Mouse (Mus musculus) natural killer cell, adult 2 months (primary cell): ENCODE data around the gene Cntn2.

ENCODE experiments used
- DNase-seq, 2 experiments: peaks; one replicate each; pipeline ENCODE4 v3.0.0; 2022; ENCODE audit warnings: low spot score in 2 of 2

Cntn2 gene

DNA sequence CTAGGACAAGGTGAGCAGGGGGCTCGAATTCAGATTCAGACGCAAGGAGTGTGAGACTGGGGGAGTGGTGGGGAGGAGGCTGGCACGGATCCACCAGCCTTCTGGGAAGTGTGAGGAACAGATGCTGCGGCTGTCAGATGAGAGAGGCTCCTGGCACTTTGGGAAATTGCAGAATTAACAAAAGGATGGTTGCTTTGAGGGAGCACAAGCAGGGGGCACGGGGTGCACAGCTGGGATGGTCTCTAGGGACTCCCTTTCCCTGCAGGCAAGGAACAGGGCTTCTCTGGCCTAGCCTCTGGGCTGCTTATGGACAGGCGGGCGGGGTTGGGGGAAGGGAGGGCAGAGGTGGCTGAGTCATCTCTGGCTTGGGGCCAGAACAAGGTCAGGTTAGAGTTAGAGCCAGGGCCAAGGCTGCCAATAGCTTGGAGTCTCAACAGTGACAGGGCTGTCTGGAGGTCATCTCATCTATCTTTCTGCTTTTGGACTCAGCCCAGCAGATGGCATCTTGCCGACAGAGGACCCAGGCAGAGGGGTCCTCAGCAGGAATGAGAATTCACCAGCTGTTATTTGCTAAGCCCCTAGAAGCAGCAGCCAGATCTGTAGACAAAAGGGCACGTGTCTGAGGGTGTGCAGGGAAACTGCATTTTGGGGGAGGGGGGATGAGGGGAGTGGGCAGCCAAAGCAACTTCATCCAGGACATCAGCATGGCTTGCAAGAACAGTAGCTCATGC lies 15.0 kb upstream of the Cntn2 start:
- no peak for DNase-seq

DNA sequence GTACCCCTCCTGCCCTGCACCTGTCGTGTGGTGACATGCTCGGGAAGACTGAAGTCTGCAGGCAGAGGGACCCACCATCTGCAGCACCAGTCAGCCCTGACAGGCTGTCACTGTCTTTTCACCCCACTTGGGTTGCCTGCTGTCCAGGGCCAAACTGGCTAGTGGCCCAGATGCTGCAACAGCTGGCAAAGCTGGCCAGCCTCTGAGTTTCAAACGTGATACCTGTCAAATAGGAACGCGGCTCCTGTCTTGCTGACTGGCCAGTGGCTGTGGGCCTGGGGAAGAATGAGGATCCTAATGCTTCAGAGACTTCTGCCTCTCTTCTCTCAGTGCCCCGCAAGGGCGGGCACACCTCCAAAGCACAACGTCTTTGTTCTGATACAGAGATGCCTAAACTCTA lies 733 bp upstream of the Cntn2 start:
- DNase-seq, result no peak

DNA sequence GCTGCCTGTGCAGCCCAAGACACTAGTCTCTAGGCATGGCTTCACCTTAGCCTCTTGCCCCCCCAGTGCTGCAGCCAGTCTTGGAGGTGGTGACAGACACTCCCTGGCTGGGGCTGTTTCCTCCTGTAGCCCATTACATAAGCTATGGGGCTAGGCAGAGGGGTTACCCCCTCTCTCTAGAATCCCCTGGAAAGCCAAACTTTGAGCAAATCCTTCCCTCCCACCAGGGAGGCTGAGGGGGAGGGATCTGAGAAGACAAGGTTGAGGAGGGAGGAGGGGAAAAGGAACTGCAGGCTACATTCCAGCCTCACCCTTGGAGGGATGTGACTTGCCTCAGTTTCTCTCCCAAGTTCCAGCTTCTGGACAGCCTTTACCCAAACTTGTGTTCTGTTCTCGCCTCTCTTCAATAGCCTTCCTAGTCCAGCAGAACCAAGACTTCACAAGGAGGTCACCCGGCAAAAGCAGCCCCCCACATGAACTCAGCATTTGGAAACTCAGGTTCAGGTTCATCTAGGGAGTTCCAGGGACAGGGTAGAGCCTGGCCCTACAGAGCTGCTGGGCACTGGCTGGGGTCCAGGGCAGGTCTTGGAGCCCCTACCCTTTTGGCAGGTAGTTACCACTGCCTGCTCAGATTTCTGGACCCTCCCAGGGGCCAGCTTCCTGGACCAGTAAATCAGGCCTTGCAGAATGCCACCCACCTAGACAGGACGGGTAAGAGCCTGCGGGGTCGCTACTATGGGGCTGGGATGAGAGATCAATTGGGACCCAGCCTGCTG lies 1.0 kb downstream of the Cntn2 start:
- no peak for DNase-seq

DNA sequence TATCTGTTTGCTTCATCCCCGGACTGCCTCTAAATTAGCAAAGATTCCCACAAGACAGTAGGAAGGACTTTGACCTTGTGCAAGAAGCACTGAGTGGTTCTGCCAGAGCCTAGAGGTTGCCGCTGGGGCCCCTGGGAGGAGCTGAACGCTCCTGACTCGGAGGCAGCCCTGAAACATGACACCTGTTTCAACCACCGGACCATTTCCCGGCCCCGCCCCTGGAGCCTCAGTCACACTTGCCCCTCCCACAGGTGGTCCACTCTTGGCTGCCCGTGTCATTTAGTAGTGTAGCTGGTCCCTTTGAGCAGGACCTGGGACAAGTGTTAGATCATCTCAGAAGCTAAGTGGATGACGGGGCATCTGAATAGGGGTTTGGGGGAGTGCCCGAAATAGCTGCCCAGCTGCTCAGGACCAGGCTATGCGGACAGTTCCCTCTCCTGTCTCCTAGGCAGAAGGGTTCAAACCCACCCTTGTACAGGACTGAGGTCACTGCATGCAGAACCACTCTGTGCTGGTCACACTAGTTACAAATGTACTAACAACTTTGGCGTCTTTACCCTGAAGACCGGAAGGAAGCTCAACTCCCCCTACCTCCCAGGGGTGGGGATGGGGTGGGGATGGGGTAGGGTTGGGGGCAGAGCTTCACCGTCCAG lies 1.8 kb downstream of the Cntn2 start:
- no peak for DNase-seq

DNA sequence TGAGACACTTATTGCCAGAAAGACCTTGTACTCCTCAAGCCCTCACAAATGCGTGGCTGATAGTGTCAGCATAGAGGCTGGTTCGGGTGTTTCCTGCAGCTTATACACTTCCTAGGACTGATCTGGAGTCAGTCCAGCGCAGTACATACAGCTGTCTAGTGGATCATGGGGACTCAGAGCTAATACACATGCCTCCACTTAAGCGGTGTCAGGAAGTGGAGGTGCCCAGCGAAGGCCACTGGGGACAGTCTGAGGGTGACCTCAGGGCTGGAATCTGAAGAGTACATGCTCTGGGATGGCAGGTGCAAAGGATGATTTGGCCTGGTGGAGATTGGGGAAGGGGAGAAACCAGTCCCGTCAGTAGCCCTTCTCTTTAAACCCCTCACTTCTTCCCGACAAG lies 2.4 kb downstream of the Cntn2 start:
- DNase-seq, result no peak

DNA sequence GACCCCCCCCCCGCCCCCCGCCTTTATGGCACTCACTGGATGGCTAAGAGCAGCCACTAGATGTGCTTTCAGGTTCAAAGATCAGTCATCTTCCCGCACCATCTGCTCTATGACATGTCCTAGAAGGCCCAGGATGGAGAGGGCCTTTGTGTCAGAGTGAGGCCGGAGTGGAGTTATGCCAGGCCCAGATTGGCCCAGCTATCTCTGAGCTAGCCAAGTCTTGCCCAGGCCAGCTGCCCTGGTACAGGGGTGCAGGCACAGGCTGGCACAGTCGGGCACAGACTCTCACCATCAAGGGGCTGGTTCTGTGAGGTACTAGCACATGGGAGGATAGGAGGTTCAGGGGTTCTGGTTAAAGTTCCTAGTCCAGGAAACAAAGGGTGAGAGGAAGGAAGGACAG lies 5.3 kb downstream of the Cntn2 start:
- no peak for DNase-seq

DNA sequence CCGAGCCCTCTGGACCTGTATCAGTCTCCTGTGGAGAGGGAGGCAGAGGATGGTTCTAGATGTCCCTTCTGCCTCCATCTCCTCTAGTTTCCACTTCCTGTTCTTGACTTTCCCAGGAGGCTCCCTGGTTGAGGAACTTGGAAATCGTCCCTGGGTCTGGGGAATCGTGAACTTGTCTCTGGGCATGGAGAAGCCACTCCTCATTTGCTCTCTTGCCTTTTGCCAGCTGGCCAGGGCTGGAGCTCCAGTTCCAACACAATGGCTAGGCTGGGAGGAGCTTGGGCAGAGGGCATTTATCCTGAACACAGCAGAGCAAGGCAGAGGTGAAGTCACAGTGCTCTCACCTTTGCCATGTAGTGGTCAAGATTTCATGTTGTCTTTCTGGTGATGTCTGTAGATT lies 6.6 kb downstream of the Cntn2 start:
- DNase-seq, result no peak

DNA sequence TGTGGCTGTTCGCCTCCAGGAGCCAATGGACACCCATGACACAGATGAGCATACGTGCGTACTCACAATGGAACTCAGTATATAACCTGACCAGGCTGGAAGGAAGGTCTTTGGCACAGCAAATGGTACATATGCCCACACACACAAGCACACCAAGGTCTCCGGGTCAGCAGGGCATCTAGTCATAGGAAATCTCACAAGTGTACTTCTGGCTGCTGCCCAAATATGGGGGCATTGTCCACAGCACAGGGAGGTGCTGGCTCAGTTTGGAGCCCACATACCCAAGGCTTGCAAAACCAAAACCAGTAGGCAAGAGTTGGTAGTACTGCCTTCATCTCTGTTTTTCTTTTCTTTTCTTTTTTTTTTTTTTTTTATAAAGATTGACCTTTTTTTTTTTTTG lies 7.5 kb downstream of the Cntn2 start:
- DNase-seq, result no peak

DNA sequence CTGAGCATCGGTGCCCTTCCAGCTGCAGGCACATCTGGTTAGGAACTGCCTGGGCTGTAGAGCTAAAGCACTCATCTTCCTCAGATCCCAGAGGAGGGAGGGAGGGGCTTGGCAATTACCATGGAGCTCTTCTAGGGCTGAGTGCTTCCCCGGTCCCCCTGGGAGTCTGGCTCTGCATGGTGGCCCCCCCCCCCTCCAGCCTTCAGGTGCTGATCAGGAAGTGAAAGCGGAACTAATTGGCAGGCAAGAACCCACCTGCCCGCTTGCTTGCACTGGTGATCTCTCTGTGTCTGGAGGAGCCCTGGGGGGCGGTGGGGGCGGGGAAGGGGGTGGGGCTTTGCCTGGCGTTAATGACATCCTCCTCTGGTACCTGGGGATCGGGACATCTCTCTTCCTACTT lies 9.2 kb downstream of the Cntn2 start:
- DNase-seq, result peak in 1 of 2 experiments; percentile 60

DNA sequence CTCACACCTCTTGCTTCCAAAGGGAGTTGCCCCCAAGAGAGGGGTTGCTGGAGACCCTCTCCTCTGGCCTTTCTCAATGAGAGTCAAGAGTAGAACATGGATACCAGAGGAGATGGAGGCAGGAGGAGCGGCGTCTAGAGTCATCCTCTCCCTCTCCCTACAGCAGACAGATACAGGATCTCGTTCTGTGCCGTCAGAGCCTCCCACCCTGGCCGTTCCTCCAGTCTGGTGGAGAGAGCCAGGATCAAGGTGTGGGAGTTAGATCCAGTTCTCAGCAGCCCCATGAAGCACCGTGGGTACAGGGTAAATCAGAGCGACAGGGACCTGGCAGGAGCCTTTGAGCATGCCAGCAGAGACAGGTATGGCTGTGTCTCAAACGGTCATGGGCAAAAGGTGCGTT lies 10.5 kb downstream of the Cntn2 start:
- no peak for DNase-seq

DNA sequence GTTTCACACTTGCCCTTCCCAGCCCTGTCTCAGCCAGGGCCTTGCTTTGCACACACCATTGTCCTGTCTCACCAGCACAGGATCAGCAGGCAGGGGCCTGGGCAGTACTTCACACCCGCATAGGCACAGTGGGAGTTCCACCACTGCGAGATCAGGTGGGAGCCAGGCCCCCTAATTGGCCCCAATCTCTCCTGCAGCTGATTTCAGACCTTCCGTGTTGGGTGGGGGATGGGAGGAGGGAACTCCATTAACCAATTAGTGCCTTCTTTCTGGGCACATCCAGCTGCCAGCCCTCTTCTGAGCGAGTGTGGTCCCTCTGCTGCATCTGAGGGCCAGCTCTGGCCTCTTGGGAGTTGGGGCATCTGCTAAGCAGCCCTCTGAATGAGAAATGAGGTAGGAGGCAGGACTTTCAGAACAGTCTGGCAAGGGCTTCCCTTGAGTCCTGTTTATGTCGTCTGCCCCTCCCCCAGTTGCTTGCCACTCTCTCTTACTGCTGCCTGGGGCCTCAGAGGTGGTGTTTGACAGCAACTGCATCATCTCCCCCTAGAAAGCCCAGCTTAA lies 12.3 kb downstream of the Cntn2 start:
- DNase-seq, result no peak

DNA sequence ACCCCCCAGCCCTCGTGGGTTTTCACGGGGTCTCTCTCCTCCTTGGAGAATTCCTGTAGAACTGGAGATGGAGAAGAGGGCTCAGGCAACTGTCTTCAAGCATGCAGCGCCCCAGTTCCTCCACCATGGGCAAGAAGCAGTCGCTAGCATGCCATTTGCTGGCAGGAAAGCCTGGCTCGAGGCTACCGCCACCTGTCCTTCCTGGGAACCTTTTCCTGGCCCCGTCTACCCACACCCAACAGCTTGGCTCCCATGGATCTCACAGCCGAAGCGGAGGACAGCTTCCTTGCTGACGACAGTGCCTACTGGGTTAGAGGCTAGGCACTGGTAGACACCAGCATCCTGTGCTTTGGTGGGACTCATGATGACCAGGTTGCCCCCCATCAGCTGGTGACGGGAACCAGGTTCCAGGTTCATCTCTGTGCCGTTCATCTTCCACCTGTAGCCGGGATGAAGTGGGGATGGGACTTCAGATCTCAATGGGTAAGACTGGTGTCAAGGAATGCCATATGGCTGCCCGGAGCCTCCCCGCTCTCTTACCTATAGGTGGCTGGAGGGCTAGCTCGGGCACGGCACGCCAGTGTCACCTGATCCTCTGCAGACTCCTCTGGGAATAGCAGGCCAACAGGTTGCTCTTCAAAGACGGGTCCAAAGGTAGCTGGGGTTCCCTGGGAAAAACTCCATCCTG lies 14.3 kb downstream of the Cntn2 start:
- no peak for DNase-seq

DNA sequence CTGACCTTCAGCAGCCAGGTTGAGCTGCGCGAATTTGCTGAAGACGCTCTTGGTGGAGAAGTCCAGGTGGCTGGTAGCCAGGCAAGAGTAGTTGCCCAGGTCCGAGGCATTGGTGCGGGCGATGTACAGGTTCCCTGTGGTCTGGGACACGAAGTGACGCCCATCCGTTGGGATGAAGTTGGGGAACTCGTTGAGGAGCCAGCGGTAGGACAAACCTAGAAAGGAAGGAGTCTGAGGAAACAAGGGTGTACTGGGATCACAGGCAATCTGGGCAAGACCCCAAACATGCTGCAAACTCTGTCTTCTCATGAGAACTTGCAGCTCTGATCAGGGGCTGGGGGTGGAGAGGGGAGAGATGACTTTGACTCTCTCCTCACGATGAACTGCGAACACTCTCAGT lies 15.0 kb downstream of the Cntn2 start:
- DNase-seq, result no peak

DNA sequence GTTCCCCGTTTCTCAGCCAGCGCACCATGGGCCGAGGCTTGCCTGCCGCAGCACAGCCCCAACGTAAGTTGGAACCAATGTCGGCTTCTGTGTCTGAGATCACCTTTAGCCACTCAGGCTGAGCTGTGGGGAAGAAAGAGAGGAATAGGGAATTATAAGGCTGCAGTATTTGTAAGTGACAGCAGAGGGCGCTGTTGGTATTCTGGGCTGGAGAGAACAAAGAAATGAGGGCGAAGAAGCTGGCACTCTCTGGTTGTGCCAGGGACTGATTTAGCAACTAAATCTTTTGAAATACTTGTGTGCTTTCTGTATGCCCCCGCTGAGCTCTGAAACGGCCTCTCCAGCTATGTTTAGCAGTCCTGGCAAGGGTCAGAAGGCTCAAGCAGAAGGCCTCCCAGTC lies 17.2 kb downstream of the Cntn2 start:
- DNase-seq, result peak; percentile 20 to 56

DNA sequence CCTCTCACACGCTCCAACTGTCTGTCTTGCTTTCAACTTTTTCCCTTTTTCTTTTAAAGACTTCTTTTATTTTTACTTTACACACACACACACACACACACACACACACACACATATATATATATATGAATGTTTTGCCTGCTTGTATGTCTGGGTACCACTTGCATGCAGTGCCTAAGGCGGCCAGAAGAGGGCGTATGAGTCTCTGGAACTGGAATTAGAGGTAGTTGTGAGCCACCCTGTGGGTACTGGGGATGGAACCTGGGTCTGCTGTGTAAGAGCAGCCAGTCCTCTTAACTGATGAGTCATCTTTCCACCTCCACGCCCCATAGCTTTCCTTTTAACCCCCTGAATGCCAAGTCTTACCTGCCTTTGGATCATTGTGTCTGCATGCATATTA lies 19.1 kb downstream of the Cntn2 start:
- DNase-seq, result peak; percentile 37 to 52

DNA sequence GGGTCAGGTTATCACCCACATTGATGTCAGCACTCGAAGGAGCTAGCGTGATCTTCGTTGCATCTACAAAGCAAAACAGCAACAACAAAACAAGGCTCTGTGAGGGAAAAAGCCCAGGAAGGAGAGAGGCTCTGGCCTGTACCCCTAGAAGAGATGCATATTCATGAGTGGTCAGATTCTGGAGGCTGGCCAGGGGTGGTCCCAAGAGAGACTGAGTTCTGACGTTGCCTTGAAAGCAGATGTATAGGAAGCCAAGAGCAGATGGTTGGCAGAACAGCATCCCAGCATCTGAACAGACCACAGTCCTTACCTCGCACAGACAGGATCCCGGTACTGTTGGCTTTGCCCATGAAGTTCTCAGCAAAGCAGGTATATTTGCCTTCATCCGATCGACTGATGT lies 20.0 kb downstream of the Cntn2 start:
- DNase-seq, result no peak

DNA sequence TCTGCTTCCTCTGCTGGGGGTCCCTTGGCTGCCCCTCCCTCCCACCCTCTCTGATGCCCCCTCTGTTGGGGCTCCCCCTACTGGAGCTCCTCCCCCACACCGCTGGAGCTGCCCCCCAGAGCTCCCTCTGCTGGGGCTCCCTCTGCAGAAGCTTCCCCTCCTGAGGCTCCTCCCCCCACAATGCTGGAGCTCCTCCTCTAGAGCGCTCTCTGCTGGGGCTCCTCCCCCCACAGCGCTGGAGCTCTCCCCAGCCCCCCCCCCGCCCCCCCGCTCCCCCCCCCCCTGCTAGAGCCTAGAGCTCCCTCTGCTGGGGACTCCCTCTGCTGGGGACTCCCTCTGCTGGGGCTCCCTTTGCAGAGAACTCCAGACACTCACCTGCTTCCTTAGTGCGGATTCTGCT lies 22.3 kb downstream of the Cntn2 start:
- DNase-seq, result peak; percentile 33 to 69

DNA sequence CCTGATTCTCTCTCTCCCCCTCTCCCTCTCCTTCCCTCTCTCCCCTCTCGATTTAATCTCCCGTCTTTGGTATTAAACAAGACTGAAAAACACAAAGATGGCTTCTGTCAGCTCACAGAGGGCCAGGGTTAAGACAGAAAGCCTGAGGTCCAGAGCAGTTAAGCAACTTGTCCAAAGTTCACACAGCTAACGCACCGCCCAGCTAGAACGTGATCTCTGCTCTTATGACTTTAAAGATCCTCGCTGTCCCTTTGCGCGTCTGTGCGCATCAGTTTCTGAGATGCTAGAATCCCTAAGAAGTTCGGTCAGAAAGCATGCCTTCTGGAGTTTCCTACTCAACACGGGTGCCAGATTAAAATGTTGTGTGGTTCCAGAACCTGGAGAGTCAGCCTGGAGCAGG lies 23.3 kb downstream of the Cntn2 start:
- no peak for DNase-seq

DNA sequence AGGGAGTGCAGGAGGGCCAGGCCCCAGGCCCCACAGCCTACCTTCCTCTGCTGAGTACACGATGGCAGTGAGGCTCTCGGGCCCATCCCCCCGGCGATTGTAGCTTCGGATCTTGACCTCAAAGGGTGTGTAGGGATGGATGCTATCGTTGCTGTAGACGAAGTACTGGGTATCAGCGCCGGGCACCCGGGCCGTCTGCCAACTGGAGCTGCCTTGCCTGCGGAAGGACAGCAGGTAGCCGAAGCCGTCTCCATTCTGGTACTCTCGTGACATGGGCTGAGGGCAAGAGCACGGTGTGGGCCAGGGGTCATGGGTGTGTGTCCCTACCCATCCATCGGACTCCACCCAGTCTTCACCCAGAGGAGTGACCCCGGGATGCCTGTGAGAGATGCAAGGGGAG lies 24.4 kb downstream of the Cntn2 start:
- DNase-seq, result no peak

DNA sequence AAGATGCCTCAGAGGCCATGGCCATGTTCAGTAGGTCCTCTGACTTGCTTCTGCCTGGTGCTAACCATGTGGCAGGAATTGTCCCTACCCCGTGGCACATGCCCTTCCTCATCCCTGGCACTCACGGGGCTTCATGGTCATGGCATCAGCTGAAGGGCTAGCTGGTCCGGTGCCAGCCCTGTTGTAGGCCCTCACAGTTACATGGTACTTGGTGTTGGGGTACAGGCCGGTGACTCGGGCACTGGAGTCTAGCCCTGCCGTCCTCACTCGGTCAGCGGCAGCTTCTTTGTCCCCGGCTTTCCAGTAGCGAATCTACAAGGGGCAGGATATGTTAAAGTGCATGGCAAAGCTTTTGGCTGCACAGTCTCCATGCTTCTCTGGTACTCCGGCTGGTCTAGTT lies 26.3 kb downstream of the Cntn2 start:
- DNase-seq, result no peak

DNA sequence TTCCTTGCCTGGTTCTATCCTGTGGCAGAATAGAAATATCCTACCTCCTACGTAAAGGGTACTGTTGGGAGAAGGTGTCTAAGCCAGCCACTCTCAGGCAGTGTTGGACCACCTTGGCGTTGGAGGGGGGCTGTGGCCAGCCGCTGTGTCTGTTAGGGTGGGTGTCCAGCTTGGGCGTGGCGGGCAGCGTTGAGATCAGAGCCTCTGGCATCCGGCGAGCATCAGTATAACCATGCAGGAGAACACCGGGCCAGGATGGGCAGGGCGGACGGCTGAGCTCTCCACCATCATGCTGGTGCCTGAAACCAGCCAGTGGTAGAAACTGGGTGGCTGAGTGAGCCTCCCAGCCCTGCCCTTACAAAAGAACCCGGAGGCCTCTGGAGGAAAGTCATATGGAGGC lies 27.7 kb downstream of the Cntn2 start:
- no peak for DNase-seq

DNA sequence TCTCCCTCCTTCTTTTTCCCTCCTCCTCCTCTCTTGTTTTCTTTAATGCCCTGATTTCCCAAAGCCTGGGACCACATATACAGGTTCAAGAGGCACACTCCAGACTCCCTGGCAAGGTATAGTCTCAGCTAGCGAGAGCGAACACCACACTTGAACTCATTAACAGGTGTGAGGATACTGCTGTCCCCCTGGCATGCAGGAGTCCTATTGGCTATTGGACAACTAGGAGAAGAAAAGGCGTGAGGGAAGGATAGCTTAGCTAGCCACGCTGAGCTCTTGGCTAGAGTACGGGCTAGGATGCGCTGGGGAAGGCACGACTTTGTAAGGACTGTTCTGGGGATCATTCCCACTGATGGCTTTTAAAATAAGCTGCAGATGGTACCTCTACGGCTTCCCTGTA lies 30.9 kb downstream of the Cntn2 start:
- DNase-seq, result no peak
